Mouse (Mus musculus) olfactory bulb, adult 2 months (tissue): ENCODE results near the gene RPS10-NUDT3.

Experiments
- CTCF ChIP-seq: fragments of 200-500 bp; IDR thresholded peaks from 2 replicates; pipeline ENCODE4 v1.5.1; 2012; ENCODE audit warnings: low read depth, mild to moderate bottlenecking, low read length, moderate library complexity; ENCODE audit not compliant: insufficient read depth
- POLR2A ChIP-seq: fragments of 200-500 bp; IDR thresholded peaks from 2 replicates; pipeline ENCODE4 v1.6.1; 2012; ENCODE audit warnings: mild to moderate bottlenecking, low read depth, low read length, moderate library complexity; ENCODE audit not compliant: insufficient read depth

GRCm38 (mm10) chr17:27628376-27628775 is 6.6 kb downstream of the RPS10-NUDT3 start:
- no peak for TF ChIP-seq CTCF
- no peak for TF ChIP-seq POLR2A
